Mouse (Mus musculus) thymus, adult 18-20 months (tissue): ENCODE measurements around the gene Olfr1371.

Experiments used
- DNase-seq, 2 experiments: peaks; one replicate each; pipeline ENCODE4 v3.0.0; 2022; ENCODE audit warnings: mixed read lengths in 2 of 2

The Olfr1371 gene

DNA sequence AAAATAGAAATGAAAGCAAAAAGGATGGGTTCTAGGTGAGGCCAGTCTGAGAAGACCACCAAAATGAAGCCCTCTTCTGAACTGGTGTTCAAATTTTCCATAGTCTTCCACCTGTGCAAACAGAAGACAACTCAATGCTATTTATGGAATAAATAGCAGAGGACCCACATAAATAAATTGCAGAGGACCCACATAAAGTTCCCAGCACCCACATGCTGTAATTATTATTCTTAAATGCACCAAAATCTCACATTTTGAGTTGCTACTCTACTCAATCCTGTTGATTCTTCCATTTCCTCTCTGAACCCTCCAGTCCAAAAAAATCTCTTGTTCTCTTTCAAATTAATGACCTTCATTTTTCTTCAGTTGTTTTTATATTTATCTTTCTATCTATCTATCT, at the start of gene Olfr1371:
Gene Olfr1371 (minus strand): TSS at position 101 of the 400 bp plus-strand sequence.
- DNase-seq = no peak

DNA sequence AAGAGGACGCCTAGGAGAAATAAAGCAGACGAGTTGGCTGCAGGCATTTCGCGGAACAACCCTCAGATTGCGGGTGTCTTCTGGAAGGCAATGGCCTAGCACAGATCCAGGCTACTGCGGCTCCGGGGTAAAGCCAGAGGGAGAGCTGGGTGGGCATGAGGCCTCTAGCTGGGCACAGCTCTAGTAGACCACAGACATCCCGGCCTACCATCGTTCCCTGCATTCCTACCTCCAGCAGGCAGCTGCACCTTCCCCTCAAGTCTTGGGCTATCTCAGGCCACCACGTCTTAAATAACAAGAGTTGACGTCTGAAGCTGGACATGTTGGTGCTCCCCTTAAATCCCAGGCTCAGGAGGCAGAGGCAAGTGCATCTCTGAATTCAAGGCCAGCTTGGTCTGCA, 48.6 kb upstream of the Olfr1371 start:
- DNase-seq = no peak

DNA sequence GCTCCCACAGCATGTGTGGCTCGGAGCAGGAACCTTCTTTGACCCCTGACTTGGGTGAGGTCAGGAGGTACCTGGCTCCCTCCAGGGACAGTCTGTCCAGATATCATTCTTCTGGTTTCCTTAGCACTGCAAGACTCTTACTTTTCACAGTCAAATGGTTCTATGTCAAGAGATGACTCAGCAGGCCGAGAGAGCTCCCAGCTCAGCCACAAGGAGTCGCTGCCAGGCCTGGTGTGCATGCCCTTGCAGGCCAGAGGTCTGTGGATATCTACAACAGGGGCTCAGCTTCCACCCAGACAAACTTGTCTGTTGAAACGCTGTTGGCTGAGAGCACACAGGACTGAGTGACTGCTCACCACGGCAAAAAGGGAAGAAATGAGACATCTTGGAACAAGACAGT, 48.1 kb upstream of the Olfr1371 start:
- peak; percentile 32 to 51 for DNase-seq

DNA sequence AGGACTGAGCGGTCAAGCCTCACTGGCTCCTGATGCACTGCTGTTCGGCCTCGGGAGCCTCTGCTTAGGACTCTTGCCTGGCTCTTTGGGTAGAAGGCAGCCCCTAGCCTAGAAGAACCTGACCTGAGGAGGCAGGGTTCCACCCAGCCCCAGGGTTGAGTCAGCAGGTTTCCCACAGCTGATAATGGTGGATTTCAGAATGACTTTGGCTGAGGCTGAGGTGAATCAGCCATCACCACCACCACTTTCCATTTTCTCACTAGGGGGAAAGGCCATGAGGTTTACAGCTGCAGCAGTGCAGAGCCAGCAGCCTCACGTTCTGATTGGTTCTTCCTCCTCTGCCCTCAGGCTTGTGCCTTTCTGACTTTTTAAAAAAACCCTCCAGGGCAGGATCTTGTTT, 47.1 kb upstream of the Olfr1371 start:
- DNase-seq = peak in 1 of 2 experiments; percentile 15

DNA sequence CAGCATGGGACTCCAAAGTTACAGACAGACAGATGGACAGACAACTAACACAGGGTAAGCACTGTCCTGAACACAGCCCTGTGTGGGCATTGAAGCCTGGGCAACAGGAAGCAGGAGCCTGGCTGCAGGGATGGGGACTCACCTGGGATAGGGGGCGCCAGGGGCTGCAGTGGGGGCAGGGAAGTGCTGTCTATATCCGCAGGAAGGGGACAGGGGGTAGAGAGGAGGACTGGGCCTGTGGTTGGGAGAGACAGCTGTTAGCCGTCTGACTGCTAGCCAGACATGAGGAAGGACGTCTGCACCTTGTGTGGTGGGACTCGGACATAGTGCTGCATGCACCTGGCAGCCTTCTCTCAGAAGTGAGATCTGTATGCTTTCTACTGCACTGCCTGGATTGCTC, 44.9 kb upstream of the Olfr1371 start:
- DNase-seq = peak in 1 of 2 experiments; percentile 34

DNA sequence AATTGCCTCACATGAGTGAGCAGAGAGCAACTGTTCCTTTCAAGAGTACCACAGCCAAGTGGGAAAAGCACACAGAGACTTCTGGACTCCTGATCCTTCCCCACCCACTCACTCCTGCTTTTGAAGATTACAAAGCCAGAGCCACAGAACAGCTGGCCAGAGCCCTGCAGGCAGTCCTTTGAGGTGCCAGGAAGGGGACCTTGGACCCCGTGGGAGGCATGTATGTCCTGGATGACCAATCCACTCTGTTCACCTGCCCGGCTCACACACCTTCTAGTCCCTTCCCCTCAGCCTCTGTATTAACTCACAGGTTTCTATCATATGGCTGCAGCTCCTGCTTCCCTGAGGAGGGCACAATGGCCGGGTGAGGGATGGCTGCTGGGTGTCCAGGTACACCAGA, 43.6 kb upstream of the Olfr1371 start:
- DNase-seq = no peak

DNA sequence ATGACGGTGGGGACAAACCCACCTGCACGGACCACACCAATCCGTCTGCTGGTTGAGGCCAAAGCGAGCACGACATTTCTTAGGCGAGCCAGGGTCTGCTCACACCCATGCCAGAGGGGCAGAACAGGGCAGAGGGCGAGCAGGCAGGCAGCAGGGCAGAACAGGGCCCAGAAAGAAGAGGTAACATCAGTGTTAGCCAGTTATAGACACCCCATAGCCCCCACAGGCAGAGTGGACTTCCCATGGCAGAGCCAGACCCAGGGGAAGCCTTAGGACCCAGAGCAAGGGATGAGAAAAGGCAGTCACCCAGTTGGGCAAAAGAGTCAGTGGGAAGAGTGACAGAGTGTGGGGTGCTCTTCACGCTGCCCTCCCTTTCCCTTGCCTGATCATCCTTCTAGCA, 41.3 kb upstream of the Olfr1371 start:
- peak in 1 of 2 experiments; percentile 20 for DNase-seq

DNA sequence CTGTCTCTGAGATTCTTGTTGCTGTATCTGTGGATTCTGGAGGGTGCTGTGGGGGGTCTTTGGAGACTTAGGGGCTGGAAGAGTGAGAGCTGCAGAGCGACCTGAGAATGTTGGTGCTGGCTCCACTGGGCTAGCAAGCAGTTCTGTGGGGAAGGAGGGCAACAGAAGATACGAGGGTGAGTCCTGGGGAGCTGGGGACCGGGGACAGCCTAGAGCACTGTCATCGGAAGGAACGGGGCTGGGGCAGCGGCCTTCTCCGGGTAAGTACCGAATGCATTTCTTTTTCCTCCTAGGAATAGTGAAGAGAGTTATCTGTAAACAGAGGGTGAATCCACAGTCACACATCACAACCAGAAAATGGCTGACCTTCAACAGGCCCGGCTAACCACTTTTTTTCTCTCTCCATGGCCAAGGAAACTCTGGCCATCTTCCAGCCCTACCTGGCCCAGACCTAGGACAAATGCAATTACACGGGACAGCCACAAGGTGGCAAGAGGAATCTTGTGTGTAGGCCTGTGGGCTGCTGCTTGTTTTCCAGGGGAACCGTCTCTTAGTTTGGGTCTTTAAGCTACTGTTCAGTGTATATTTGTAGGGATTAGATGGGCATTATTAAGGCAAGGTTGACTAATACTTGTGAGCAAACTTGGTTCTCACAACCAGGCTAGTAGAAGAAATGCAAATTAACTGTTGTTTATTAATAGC, 40.0 kb upstream of the Olfr1371 start:
- DNase-seq = peak in 1 of 2 experiments; percentile 46

DNA sequence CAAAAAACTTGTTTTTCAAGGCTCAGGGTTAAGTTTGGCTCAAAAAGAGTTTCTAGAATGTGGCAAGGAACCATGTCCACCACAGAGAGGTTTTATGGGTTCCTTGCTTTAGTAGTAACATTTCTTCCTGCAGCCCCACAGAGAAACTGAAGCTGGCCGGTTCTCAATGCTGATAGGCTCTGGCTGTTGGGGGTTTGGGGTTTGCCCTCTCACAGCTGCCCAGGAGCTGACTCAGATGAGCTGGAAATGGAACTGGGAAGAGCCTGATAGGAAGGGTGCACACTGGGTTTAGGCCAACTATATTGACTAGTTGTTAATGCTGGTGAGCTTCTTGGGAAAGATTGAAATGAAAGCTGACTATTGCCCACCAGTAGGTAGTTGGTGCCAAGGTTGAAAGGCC, 38.9 kb upstream of the Olfr1371 start:
- DNase-seq = no peak

DNA sequence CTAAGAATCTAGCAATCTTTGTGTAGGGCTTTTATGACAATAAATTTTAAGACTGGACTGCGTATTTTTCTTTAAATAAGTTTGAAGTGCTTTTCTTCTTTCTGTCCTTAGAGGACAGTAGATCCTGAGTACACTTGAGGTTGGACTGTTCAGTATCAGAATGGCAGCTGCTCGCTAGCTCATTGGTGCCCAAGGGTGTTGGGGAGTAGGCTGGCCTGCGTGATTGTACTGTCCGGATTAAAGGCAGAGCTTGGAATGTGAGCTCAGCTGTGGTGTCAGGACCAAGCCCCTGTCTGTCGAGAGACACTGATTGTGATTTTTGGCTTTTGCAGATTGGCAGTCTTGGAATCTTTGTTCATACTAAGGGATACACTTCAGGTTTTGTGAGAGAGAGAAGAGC, 38.0 kb upstream of the Olfr1371 start:
- DNase-seq = no peak

DNA sequence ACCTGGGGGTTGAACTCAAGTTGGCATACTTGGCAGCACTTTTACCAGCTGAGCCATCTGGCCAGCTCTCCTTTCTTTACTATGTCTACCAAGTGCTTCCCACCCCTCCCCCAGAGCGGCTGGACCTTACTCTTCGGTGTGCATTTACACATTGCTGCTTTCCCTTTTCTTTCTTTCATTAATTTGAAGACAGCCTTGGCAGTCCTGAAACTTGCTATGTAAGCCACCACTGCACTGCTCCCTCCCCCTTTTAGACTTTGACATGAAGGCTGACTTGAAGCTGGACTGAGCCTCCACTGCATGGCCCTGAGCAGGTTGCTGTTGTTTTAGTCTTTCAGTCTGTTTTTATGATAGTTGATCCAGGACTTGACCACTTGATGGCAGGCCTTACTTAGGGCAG, 35.7 kb upstream of the Olfr1371 start:
- DNase-seq = no peak

DNA sequence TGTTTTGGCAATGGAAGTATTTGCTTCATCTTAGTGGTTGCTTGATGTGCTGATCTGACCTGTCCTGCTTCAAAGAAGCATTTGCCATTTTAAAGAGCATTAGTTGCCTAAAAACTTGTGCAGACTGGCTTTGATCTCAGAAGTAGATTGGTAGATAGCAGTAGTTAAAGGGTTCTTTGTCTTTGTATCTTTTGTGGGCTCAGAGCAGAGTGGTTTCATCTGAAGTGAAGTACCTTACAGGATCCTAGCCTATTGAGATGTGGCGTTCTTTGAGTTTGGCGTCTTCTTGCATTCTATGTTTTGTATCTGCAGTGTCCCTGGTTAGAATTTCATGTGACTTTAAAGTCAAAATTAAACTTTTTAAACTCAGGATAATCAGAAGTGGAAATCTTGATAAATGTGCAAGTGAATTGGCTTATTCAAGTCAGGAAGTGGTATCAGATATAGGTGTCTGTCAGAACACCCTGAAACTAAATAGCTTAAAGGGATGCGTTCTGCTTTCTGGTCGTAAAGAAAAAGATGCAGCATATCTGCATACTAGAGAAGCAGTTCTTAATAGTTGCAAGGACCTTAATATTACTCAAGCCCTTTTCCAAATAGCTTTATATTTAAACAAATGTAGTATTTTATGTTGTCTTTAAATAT, 27.2 kb upstream of the Olfr1371 start:
- no peak for DNase-seq

DNA sequence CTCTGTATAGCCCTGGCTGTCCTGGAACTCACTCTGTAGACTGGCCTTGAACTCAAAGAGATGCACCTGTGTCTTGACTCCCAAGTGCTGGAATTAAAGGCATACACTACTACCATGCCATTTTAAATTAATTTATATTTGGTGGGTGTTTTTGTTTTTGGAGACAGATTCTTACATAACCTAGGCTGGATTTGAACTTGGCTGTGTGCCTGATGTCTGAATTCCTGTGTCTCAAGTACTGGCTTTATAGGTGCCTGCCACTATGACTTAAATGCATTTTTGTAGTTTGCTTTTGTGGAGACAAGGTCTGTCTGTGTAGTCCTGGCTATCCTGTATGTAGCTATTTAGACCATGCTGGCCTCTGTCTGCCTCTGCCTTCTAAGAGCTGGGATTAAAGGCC, 20.7 kb upstream of the Olfr1371 start:
- no peak for DNase-seq

DNA sequence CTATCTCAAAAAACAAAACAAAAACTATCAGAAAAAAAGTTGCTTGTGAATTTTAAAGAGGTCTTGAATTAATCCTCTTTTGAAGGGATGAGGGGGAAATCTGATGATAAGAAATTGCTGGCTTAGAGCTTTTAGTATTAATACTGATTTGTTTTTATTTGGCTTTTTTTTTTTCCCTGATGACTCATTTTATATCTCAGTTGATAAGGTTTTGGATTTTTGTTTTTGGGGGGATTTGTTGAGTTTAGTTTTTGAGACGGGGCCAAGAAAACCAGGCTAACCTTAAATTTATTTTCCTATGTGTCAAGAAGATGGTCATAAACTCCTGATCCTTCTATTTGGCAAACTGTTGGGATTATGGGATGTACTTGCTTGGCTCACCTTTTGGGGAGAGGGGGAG, 20.1 kb upstream of the Olfr1371 start:
- DNase-seq = no peak

DNA sequence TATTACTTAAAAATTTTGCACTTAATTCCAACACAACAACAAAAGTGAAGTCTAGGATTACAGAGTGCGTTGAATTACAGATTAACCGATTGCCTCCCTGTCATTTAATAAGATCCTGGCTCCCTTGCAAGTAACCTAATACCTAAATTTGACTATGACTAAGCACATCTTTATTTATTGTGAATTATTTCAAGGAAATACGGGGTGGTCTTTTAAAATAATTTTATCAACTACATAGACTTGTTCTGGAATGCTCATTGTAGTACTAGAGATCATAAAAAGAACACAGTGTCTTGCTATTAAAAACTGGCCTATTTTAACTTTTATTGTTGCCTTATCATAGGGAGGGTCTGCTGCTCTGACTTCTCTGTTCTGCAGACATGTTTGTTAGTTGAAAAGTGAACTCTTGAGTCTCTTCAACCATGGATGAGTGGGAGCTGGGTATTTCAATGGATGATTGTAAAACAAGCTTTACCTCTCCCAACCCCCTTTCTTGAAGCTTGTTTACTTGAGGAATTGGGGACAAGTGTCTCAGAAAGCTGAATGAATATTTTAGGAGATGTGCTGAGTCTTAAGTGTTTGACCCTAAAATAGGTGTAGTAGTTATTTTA, 19.4 kb upstream of the Olfr1371 start:
- no peak for DNase-seq

DNA sequence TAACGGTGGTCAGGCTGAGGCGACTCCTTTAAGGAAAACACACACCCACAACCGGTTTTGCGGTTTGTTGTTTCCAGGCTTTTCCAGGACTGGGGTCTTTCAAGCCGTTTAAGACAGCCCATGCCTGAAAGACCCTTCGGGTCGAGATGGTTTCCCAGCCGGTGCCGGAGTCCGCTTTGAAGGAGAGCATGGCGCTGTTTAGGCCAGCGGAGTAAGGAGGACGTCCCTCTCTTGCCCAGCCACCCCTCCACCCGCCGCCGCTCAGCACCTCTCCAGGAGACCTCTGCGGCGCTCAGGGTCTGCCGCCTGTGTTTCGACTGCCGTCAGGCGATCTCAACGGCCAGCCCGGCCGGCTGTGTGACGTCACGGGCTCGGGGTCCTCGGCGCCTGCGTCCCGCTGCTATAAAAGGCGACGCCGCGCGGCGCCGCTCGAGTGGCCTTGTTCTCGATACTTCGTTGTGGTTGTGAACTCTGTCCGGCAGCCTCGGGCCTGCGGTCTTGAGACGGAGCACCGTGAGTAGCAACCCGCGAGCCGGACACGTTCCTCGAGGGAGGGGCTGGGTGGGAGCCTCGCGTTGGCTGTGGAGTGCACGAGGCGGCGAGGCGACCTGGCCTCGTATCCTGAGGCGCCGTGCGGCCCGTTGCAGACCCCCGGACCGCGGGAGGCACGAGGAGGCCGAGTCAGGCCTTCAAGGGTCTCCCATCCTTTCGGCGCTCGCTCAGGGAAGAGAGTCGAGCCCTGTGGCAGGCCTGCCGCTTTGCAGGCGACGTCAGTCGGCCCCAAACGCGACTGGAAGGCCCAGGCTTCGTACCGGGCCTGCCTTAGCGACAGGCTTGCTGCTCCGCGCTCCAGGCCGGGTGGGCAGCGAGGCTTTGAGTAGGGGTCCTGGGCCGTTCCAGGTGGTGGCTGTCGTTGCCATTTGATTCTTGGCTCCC, 18.1 kb upstream of the Olfr1371 start, which contains the start of gene Skp1a:
Gene Skp1a (plus strand): TSS at position 390 of the 936 bp plus-strand sequence.
- peak; percentile 80 for DNase-seq

DNA sequence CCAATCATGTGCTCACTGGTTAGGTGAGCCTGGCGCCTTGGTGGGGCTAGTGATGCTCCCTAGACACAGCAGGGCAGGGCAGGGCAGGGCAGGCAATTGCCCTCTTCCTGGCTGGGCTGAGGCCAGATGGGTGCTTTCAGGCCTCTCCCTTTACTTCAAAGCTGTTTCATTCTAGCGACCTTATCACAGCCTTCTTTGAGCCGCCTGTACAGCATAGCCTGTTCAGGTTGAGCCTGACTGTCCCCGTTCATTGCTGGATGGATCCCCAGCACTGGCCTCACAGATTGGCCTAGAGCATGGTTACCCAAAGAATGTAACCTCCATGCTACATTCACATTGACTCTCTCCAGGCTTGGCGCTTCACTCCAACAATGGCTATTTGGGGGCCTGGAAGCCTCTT, 16.9 kb upstream of the Olfr1371 start:
- no peak for DNase-seq

DNA sequence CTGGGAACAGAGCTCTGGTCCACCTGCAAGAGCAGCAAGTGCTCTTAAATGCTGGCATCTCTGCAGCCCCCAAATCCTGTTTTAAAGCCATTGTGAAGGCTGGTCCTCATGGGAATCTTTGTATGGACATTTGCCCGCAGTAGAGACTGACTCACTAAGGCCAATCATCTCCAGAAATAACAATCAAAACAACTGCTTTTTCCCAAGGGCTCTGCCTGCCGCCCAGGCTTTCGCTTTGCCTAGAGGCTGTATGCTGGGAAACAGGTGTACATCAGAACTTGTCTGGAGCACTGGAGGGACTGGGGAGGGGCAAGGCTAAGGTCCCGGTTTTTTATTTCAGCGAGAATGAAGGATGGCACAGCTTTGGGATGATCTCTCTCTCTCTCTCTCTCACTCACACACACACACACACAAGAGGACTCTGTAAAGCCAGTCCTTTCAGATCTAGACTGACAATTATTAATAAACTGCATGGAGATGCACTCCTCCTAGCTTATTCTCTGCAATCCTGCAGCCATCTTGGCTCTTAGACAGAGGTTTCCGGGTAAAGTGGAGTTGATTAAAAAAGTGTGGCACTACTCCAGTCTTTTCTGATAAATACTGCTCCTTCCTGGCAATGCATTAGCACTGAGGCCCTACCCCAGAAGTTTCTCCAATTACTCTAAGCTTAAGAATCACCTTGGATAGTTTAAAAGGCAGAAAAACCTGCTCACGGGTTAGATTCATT, 15.1 kb upstream of the Olfr1371 start:
- no peak for DNase-seq

DNA sequence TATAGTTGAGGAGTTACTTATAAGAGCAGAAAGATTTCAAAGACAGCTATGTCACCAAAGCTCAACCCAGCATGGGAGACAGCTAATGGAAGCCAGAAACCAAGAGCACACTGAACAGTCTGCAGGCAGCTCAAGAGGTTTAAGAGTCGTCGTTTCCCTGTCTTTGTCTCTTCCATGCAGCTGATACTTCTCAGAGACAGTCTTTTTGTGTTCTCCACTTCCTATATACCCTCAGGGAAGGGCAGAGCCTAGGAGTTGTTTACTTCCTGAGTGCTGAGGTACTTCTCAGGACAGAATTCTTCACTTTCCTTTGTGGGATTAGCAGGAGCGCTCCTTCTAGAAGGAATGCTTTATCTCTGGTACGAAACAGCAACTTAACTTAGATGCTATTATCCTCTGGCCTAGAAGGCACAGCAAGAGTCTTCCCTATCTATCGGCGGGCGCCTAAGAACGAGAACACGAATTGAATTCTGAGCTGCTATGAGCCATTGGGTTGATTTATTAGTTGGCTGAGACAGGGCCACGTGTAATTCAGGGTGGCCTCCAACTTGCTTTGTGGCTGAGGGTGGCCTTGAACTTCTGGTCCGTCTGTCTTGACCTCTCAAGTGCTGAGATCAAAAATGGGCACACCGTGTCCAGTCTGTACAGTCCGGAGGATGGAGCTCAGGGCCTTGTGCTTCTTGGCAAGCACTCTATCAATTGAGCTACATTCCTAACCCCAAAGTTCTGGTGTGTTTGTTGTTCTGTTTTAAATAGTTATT, 13.9 kb upstream of the Olfr1371 start:
- no peak for DNase-seq

DNA sequence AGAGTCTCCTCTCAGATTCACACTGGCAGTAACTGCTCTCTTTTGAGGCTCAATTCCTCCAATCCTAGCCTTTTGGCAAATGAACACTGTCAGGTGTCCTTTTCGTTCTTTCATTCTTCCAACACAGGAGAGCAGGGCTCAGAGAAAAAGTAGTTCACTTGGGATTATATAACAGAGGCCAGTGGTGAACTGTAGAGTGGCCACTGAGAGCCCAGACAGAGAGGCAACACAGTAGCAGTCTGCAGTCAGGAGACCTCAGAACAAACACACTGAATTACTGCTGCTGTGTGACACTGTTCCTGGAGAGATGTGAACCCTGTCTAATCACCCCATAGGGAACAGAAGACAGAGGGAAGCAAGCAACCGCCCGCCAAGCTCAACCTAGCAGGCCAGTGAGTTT, 13.3 kb upstream of the Olfr1371 start:
- no peak for DNase-seq

DNA sequence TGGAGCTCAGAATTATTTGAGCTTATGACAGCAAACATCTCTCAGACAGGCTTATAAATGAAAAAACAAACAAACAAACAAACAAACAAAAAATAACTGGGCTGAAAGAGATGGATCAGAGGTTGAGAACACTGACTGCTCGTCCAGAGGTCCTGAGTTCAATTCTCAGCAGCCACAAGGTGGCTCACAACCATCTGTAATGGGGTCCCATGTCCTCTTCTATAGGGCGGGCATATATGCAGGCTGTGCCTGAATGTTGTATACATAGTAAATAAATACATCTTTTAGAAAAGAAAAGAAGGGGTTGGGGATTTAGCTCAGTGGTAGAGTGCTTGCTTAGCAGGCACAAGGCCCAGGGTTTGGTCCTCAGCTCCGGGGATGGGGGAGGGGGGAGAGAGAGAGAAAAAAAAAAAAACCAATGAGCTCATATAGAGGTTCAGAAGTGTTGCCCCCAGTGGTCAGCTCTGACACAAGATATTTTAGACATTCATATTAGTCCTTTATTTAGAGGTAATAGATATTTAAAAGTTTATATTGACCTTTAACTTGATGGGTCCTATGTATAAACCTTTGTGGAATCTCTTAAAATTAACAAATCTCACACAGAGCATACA, 12.3 kb upstream of the Olfr1371 start:
- DNase-seq = no peak
